Mouse (Mus musculus) midbrain, postnatal 0 days (tissue): ENCODE measurements around the gene Smyd1. TPM values are rescaled to one million over a fixed set of nuclear protein-coding genes. Genes with fewer than 3 reads are reported as not detected.

Source experiments
- ATAC-seq: fragments of 200-750 bp; cut with Nextera tagmentation; 2 replicates; pipeline ENCODE4 v1.8.0; 2017; ENCODE audit warnings: moderate number of reproducible peaks, mild to moderate bottlenecking, moderate TSS enrichment, moderate library complexity; ENCODE audit not compliant: low FRiP score
- DNase-seq: peaks from one replicate; pipeline ENCODE4 v3.0.0-alpha.2; 2015; ENCODE audit warnings: low spot score
- H3K27ac ChIP-seq: fragments of 300-500 bp; sonication (generic); 2 replicates; pipeline ENCODE4 v1.5.1; 2014; ENCODE audit warnings: low read depth, mild to moderate bottlenecking, low read length, mixed read lengths
- H3K27me3 ChIP-seq: fragments of 300-500 bp; sonication (generic); 2 replicates; pipeline ENCODE4 v1.6.1; 2014; ENCODE audit warnings: low read length, control low read depth, mixed read lengths; ENCODE audit not compliant: insufficient read depth
- H3K36me3 ChIP-seq: fragments of 300-500 bp; sonication (generic); 2 replicates; pipeline ENCODE4 v1.6.1; 2014; ENCODE audit warnings: low read length, control low read depth, mixed read lengths; ENCODE audit not compliant: insufficient read depth
- H3K4me1 ChIP-seq: fragments of 300-500 bp; sonication (generic); 2 replicates; pipeline ENCODE4 v1.6.1; 2014; ENCODE audit warnings: mild to moderate bottlenecking, control low read depth, antibody characterized with exemption, low read length, mixed read lengths; ENCODE audit not compliant: insufficient read depth
- H3K4me2 ChIP-seq: fragments of 300-500 bp; sonication (generic); 2 replicates; pipeline ENCODE4 v1.6.1; 2014; ENCODE audit warnings: low read depth, mild to moderate bottlenecking, low read length, mixed read lengths; ENCODE audit not compliant: poor library complexity, severe bottlenecking
- H3K4me3 ChIP-seq: fragments of 300-500 bp; sonication (generic); 2 replicates; pipeline ENCODE4 v1.5.1; 2014; ENCODE audit warnings: low read depth, mild to moderate bottlenecking, low read length, moderate library complexity
- H3K9ac ChIP-seq: fragments of 300-500 bp; sonication (generic); replicated peaks from 2 replicates; pipeline ENCODE4 v1.6.1; 2014; ENCODE audit warnings: mild to moderate bottlenecking, low read length, moderate library complexity, mixed read lengths; ENCODE audit not compliant: poor library complexity, severe bottlenecking
- H3K9me3 ChIP-seq: fragments of 300-500 bp; sonication (generic); 2 replicates; pipeline ENCODE4 v1.6.1; 2016; ENCODE audit warnings: low read length, control low read depth
- CTCF ChIP-seq: IDR thresholded peaks from 2 replicates; pipeline ENCODE4 v1.5.1; 2016; ENCODE audit warnings: antibody characterized with exemption, mild to moderate bottlenecking
- WGBS: fragments of 180-500 bp; shearing (Covaris S2); extraction: QIAGEN DNeasy Blood & Tissue Kit; methylation state at CpG from one replicate; pipeline ENCODE4 v1.1.7; 2014; 5-methylcytosine and 5-hydroxymethylcytosine counted together
- polyA plus RNA-seq: library from polyadenylated mRNA; unstranded; fragments of >200 nt; fragmentation: Nextera tagmentation; extraction: Ambion mirVana; gene quantifications from 2 replicates; pipeline ENCODE4 v1.2.1, GENCODE M21; 2015
- total RNA-seq: library from RNA; depleted of rRNA; stranded (reverse); fragments of >200 nt; gene quantifications from 2 replicates; pipeline ENCODE4 v1.2.3, GENCODE M21; 2014

The Smyd1 gene
- total and polyA plus RNA-seq, 2 experiments from 2014 or later: 0.30 to 1.3 TPM

DNA sequence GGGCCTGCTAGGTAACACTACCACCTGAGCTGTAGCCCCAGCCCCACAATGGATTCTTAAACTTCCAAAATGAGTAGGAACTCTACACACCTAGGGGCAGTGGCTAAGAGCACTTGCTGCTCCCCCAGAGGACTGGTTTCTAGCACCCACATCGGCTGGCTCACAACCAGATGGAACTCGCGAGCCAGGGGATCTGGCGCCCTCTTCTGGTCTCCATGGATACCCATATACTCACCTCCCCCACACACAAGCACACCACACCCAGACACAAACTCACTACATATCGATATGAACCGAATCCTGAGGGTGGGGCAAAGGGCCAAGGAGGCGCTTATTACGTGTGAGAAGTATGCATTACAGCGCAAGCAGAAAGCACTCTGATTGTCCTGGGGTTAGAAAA is 26.0 kb upstream of the Smyd1 start:
- H3K4me3 ChIP-seq: no peak overlapping the region
- WGBS: 97% methylated on average over 9 of the region's 9 CpGs
- no peak for ATAC-seq
- H3K36me3 ChIP-seq: no peaks in the 10 kb centered on the region
- H3K4me1 ChIP-seq: no peaks in the 10 kb centered on the region
- no peak overlapping the region for H3K9ac ChIP-seq
- TF ChIP-seq CTCF: no peak
- no peaks in the 10 kb centered on the region for H3K27me3 ChIP-seq
- no peaks in the 10 kb centered on the region for H3K9me3 ChIP-seq
- H3K4me2 ChIP-seq: no peak overlapping the region
- DNase-seq: no peak
- H3K27ac ChIP-seq: no peak overlapping the region

DNA sequence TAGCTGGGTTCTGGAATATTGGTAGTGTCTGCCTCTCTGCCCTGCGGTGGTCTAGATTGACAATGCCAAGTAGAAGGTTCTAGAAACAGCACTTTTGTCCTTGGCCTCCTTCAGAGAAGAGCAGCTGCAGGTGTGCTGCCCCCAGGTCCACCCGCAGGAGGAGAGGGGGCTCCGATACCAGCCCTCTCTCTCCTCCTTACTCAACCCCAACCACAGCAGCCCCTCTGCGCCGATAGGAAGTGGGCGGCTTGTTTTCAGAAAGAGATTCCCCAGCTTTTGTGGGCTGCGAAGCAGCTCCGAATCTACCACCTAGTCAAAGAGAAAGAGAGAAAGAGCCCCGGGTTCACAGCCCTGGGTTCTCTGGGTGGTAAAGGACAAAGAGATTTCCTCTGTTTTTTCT is 19.1 kb upstream of the Smyd1 start:
- no peak overlapping the region for H3K4me3 ChIP-seq
- no peak overlapping the region for H3K4me2 ChIP-seq
- TF ChIP-seq CTCF: no peak
- DNase-seq (no peak), ATAC-seq (no peak)
- H3K27ac ChIP-seq: no peak overlapping the region
- no peaks in the 10 kb centered on the region for H3K36me3 ChIP-seq
- no peaks in the 10 kb centered on the region for H3K27me3 ChIP-seq
- H3K4me1 ChIP-seq: no peaks in the 10 kb centered on the region
- no peak overlapping the region for H3K9ac ChIP-seq
- WGBS: 92% methylated on average over 9 of the region's 9 CpGs
- no peaks in the 10 kb centered on the region for H3K9me3 ChIP-seq

DNA sequence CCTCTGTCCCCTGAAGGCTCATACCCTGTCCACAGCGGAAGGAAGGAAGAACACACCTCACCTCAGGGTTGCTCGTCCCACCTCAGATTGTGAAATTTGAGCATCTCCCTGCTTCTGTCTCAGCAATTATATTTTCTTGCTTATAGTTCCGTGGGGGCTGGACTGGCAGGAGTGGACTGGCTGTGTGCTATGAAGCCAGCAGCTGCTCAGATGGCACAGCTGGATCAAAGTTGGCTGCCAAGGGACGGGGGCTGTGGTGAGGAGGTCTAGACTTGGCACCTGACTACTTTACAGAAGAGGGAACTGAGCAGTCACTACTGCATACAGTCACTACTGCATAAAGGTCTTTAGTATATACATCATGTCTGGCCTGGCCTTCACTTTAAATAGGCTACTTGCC is 17.3 kb upstream of the Smyd1 start:
- Histone ChIP-seq H3K4me1 (no peaks in the 10 kb centered on the region), H3K36me3 (no peaks in the 10 kb centered on the region), H3K4me2 (no peak overlapping the region), H3K4me3 (no peak overlapping the region), H3K27ac (no peak overlapping the region), H3K9ac (no peak overlapping the region), H3K9me3 (no peaks in the 10 kb centered on the region), H3K27me3 (no peaks in the 10 kb centered on the region)
- no peak for DNase-seq
- TF ChIP-seq CTCF: no peak
- ATAC-seq: no peak
- 83% methylated on average over 4 of the region's 4 CpGs for WGBS

DNA sequence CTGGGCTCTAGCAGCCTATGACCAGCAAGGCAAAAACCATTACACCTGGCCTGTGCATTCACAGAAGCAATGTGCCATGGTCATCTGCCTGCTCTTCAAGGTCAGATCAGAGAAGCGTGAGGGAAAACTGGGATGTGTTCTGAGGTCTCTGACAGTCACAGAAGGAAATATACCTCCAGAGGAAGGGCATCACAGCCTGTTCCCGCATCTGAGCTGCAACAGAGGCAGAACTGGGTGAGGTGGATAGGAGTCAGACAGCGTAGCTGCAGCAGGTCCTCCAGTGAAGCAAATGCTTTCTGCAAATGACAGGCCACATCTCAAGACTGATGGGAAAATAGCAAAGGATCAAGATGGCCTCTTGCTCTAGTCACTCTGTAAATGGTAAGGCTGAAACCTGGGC is 16.9 kb upstream of the Smyd1 start:
- no peaks in the 10 kb centered on the region for H3K36me3 ChIP-seq
- H3K4me1 ChIP-seq: no peaks in the 10 kb centered on the region
- TF ChIP-seq CTCF: no peak
- WGBS: 80% methylated on average over 3 of the region's 3 CpGs
- H3K4me2 ChIP-seq: no peak overlapping the region
- DNase-seq (no peak), ATAC-seq (no peak)
- H3K9ac ChIP-seq: no peak overlapping the region
- no peaks in the 10 kb centered on the region for H3K27me3 ChIP-seq
- no peak overlapping the region for H3K4me3 ChIP-seq
- no peak overlapping the region for H3K27ac ChIP-seq
- no peaks in the 10 kb centered on the region for H3K9me3 ChIP-seq

DNA sequence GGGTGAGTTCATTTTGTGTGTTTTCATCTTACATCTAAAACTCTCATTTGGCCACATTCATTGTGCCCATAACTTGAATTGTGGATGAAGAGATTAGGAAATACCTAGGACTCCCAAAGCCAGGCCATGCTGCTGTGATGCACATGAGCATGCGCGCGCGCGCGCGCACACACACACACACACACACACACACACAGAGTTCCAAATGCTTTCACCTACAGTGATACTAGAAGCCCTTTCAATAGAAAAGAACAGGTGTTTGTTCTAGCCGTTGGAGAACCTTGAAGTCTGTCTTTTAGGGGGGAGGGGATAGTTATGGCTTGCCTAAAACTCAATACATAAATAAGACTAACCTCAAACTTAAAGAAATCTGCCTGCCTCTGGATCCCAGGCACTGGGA is 15.6 kb upstream of the Smyd1 start:
- Histone ChIP-seq H3K27ac (no peak overlapping the region), H3K4me1 (no peaks in the 10 kb centered on the region), H3K27me3 (no peaks in the 10 kb centered on the region), H3K9me3 (no peaks in the 10 kb centered on the region), H3K4me3 (no peak overlapping the region), H3K36me3 (no peaks in the 10 kb centered on the region), H3K9ac (no peak overlapping the region), H3K4me2 (no peak overlapping the region)
- 95% methylated on average over 8 of the region's 8 CpGs for WGBS
- no peak for DNase-seq
- ATAC-seq: no peak
- TF ChIP-seq CTCF: no peak

DNA sequence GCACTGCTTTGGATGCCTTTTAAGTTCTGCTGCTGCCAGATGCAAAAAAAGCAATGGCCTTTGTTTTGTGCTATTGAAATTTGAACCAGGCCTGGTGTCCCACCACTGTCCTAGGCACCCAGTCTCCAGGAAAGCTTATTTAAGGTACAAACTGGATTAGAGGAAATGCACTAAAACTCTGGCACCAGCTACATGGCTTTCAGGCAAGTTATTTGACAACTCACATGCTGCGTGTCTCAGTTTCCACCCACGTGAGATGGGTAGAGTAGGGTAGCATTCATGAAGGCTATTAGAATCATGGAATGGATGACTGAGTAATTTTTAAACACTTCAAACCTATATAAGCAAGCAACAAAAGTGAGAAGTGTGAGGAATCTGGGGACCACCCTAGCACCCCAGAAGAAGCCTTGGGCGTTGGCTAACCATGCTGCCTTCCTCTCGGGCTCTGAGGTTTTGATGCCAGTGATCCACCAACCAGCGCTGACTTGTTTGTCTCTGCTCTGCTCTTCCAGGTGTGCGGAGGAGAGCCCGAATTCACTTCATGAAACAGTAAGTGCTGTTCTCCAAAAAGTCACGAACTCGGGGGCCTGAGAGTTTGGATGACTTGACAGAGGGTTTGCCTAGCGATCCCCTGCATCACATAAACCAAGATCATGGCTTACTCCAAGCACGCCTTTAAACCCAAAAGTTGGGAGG is 11.7 kb upstream of the Smyd1 start:
- Histone ChIP-seq H3K4me3 (no peak overlapping the region), H3K27ac (no peak overlapping the region), H3K36me3 (no peaks in the 10 kb centered on the region), H3K9me3 (no peaks in the 10 kb centered on the region), H3K9ac (no peak overlapping the region), H3K4me2 (no peak overlapping the region), H3K4me1 (no peaks in the 10 kb centered on the region), H3K27me3 (no peaks in the 10 kb centered on the region)
- WGBS: 92% methylated on average over 11 of the region's 11 CpGs
- no peak for TF ChIP-seq CTCF
- no peak for ATAC-seq
- DNase-seq: no peak
